Mouse (Mus musculus) right cerebral cortex, postnatal 4 days (tissue): ENCODE measurements around the gene Paics.
"Not testable (repeated sequence)": the region's sequence is repeated elsewhere in the genome, so short reads cannot be mapped to it uniquely, and the experiment has no call there.

Experiments used
- DNase-seq: peaks from one replicate; pipeline ENCODE4 v3.0.0-alpha.2; 2022

The Paics gene

GRCm38 (mm10) chr5:76952112-76953040 is 1.3 kb downstream of the Paics start:
- no peak for DNase-seq

DNA sequence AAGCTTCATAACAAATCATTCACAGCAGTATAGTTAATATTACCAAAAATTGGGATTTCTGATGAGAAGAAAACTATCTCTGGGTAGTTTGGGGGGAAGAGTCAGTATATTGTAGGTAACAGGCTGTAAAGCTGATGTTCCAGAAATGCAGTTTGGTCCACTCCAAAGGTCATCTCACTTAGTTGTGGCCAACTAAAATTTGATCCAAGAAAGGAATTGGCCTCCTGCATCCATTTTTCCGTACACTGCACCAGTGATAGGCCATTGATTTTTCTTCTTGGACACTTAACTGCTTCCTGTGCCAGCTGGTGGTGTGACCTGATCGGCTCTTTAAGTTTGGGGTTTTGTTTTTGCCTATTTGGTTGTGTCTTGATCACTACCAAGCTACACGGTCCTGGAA is 2.7 kb downstream of the Paics start:
- no peak for DNase-seq

DNA sequence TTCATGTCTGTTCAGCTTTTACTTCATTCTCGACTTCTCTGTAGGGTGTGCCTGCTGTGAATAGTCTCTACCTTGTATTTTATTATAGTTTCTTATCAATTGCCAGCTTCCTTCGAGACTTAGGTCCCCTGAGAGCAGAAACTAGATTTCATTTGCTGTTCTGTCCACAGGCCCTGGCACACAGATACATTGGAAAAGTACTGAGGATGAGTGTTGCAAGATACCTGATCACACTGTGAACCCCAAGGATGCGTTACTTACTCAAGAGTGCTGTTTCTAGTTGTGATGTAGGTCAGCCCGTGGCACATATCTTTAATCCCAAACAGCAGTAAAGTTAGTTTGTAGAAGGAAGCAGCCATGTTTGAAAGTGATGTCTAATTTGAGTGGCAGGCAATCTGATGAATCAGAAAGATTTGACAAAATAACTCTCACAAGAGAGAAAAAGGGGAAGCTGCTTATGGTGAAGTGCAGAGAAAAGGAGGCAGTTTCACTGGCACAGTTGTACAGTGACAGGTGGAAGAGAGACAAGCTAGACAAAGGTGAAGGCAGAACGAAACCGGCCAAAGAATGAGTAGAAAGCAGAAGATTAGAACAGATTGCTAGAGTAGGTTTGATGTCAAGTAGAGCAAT is 3.3 kb downstream of the Paics start:
- no peak for DNase-seq

DNA sequence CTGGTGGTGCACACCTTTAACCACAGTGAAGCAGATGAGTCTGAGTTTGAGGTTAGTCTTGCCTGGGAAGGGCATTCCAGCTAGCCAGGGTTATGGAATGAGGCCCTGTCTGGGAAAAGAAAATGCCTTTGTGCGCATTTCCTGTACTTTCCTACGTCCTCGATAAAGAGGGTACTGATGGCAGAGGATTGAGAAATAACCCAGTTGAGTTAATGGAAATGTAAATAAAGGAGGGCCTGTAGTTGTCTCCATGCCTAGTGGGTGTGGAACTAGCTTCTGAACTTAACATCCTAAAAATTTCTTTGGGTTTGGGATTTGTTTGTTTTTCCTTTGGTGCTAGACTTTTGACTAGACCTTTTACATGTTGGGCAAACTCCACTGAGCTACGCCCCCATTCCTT is 4.4 kb downstream of the Paics start:
- DNase-seq, result no peak

DNA sequence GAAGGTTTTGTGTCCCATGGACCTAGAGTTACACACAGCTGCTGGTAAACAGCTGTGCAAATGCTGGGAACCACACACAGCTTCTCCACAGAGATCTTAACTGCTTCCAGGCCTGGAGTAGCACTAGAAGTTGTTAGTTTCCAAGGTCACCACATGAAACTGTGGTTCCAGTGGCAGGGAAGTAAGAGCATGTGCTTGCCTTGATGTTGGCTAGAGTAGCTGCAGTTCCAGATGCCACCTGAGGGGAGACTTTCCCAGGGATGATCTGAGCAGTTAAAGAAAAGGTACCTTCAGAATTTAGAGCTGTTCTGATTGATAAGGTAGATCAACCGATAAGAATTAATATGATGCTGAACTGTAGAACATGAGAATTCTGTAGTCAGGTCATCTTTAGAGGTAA is 6.8 kb downstream of the Paics start:
- DNase-seq, result no peak

- DNase-seq, result no peak
Measured at GRCm38 (mm10) chr5:76959587-76959986, 8.5 kb downstream of the Paics start.

DNA sequence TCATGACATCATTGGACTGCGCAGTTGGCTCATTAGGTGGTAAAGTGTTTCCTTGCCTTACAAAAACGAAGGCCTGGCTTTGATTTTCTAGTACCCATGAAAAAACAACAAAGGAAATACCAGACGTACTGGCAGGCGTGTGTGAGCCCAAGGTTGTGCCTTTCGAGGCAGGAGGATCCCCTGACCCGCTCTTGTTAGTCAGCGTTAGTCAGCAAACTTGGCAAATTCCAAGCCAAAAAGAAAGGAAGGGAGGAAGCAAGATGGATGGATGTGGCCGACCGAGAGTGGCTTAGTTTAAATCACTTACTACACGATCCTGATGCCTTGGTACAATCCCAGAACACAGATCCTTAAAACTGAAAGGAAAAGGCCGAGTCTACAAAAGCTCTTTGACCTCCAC is 11.4 kb downstream of the Paics start:
- no peak for DNase-seq

- DNase-seq, result no peak
Measured at GRCm38 (mm10) chr5:76964651-76965050, 13.5 kb downstream of the Paics start.

DNA sequence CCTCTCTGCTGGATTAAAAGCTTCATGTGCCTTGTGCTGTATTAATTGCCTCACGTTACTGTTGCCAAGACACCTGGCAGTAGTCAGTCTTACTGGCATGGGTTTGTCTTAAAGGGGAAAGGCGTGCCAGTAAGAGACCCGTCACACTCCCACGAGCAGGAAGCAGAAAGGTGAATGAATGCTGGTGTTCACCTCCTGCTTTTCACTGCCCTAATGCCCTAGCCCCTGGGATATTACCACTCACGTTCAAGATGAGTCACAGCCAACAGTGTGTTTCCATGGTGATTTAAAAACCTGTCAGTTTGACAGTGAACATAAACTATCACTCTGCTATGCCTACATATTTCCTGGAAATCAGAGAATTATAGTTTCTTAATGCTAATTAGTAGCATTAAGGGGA is 18.1 kb downstream of the Paics start:
- no peak for DNase-seq

DNA sequence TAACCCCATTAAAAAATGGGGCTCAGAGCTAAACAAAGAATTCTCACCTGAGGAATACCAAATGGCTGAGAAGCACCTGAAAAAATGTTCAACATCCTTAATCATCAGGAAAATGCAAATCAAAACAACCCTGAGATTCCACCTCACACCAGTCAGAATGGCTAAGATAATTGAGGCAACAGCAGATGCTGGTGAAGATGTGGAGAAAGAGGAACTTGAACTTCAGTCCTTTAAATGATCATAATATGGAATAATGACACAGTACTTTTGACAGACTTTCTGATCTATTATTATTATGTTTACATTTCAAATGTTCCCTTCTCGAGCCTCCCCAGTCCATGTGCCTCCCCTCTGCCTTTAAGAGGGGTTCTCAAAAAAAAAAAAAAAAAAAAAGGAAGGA is 20.0 kb downstream of the Paics start:
- DNase-seq, result not testable (repeated sequence)

GRCm38 (mm10) chr5:76973488-76973887 is 22.4 kb downstream of the Paics start:
- no peak for DNase-seq

DNA sequence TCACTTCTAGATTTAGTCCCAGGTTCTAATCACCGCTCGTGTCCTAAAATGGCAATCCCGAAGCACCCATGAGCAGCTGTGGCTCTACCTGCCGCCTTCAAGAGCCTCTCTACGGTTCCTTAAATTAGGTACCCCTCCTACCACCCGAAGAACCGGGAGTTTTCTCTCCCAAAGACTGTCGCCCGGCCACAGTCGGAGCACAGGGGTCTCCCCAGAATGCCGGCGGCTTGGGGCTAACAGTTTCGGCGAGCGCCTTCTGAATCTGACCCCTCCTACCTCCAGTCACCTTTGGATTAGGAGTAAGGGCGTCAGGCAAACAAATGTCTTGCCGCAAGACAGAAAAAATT is 23.1 kb downstream of the Paics start:
- no peak for DNase-seq

- peak; percentile 92 for DNase-seq
Measured at GRCm38 (mm10) chr5:76974554-76975285, 23.6 kb downstream of the Paics start, which contains the start of gene Srp72. Gene Srp72, plus strand, starts transcription at chr5:76974683.

- no peak for DNase-seq
Measured at GRCm38 (mm10) chr5:76975736-76976135, 24.6 kb downstream of the Paics start.

DNA sequence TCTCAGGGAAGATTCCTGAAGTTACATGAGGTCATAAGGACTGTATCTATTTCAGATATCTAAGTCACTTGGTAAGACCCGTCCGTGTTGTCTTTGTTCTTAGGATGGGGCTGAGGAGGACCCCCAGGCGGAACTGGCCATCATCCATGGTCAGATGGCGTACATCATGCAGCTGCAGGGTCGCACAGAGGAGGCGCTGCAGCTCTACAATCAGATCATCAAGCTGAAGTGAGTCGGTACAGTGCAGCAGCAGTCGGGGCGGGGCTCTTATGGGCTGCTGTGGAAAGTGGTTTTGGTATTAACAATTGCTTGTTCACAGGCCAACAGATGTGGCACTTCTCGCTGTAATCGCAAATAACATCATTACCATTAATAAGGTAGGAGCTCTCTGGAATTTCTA is 32.9 kb downstream of the Paics start:
- DNase-seq, result no peak

GRCm38 (mm10) chr5:76990789-76991188 is 39.7 kb downstream of the Paics start:
- no peak for DNase-seq

GRCm38 (mm10) chr5:76993174-76993814 is 42.2 kb downstream of the Paics start:
- DNase-seq, result no peak

DNA sequence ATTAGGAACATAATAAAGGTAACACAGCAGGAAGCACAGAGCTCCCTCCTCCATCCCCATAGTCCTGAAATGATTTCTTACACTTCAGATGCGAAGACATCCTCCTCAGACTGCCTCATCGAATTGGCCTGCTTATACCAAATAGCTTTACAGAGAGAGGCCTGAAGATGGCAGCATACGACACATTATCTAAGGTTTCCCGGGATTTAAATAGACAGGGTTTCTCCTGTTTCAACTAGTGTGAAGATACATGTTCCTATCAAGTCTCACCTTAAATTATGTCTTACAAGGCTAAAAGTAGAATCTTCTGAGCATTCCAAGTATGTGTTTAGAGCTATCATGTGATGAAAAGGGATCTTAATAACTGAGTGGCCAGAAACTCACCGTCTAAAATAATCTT is 47.3 kb downstream of the Paics start:
- no peak for DNase-seq

DNA sequence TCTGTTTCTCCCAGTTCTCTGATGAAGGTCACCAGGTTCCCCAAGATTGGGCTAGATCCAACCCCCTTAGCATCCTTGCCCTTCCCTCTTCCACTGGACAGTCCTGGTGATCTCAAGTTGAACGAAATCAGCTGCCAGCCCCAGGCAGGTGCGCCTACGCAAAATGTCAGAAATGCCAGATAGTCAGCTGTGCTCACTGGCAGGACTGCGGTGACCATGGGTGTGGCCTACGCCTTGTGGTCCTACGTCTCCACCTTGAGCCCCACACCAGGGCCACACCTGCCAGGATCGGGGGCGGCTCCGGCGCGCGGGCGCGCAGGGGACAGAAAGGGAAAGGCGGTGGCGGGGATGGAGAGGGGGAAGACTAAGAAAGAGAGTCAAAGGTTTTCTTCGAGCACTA is 50.1 kb downstream of the Paics start:
- DNase-seq, result no peak

DNA sequence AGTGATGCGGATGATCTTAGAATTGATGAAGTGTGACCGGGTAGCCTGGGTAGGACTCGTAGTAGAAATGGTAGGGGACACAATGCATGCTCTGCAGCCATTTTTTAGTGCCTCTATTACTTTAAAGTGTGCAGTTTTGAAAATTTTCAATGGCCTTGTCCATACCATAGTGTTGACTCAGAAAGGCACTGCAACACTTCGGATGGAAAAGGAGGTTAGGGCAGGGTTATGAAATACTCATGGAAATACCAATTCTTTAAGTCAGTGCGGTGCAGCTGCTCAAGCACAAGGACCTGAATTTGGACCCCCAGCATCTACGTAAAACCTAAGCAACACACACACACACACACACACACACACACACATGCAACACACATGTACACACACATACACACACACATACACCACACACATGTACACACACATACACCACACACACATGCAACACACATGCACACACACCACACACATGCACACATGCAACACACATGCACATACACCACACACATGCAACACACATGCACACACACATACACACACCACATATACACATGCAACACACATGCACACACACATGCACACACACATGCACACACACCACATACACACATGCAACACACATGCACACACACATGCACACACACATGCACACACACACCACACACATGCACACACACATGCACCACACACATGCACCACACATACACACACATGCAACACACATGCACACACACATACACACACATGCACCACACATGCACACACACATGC is 53.1 kb downstream of the Paics start, which contains the start of gene Arl9:
Arl9 (plus strand) TSS at position 5 of the 771 bp plus-strand sequence.
- DNase-seq, result no peak

- DNase-seq, result no peak
Measured at GRCm38 (mm10) chr5:77010352-77010751, 59.2 kb downstream of the Paics start.

- DNase-seq, result no peak
Measured at GRCm38 (mm10) chr5:77011082-77011481, 60.0 kb downstream of the Paics start.
